23 mouse cellular contexts compared by ENCODE assay signal in genomic region chr14:86445139-86445538, GRCm38 (mm10).
DNase-seq lines count a peak whose midpoint lies in the region; ATAC-seq and TF ChIP-seq lines count a peak whose summit lies in the region.
"Had no signal": no experiment of that assay in that cellular context is flagged by ENCODE, and none has a peak within 500 bp of the region (broad histone marks: within the 10 kb centered on the region; RNA-seq: fewer than 3 reads in every experiment).

No protein-coding gene starts in this region.

- no peaks in the 10 kb centered on the region for H3K4me1 ChIP-seq in kidney, adult 2 months (ENCODE audit: control insufficient read depth, insufficient read depth, low read length)
- 0 out of 2 replicates have a peak, but pooled peaks cover 2% of the 10 kb centered on the region for H3K4me1 ChIP-seq in lung, postnatal 0 days (ENCODE audit: insufficient read depth, low read depth, low read length)
- H3K4me1 ChIP-seq: embryonic facial prominence, embryonic 13.5 days; liver, embryonic 15.5 days; stomach, embryonic 15.5 days had no signal

- TF ChIP-seq POLR2A in kidney, adult 2 months (IDR thresholded peaks at IDR 0.05; ENCODE audit: low read depth, low read length) = no peak

- H3K9ac ChIP-seq in lung, postnatal 0 days (replicated peaks; ENCODE audit: low read depth) = no peak overlapping the region
- H3K9ac ChIP-seq: embryonic facial prominence, embryonic 13.5 days; forebrain, embryonic 12.5 days; heart, embryonic 15.5 days; liver, embryonic 15.5 days; lung, embryonic 15.5 days; stomach, embryonic 15.5 days had no signal

- H3K36me3 ChIP-seq in kidney, adult 2 months (ENCODE audit: control insufficient read depth, insufficient read depth, low read length) = no peaks in the 10 kb centered on the region
- no peaks in the 10 kb centered on the region for H3K36me3 ChIP-seq in lung, postnatal 0 days (ENCODE audit: insufficient read depth, low read length)
- H3K36me3 ChIP-seq: embryonic facial prominence, embryonic 13.5 days; forebrain, embryonic 12.5 days; heart, embryonic 15.5 days; liver, embryonic 15.5 days; lung, embryonic 15.5 days; stomach, embryonic 15.5 days had no signal

- 69% methylated on average over 4 of the region's 4 CpGs for WGBS in kidney, adult 2 months
- 61% methylated on average over 4 of the region's 4 CpGs for WGBS in lung, postnatal 0 days

- ATAC-seq in lung, postnatal 0 days = no peak
- ATAC-seq: midbrain, embryonic 16.5 days had no signal

- no peaks in the 10 kb centered on the region for H3K27me3 ChIP-seq in kidney, adult 2 months (replicated peaks; ENCODE audit: control insufficient read depth, insufficient read depth, low read length)
- H3K27me3 ChIP-seq in lung, postnatal 0 days (replicated peaks; ENCODE audit: insufficient read depth, low read length) = no peaks in the 10 kb centered on the region
- H3K27me3 ChIP-seq: embryonic facial prominence, embryonic 13.5 days; heart, embryonic 15.5 days; liver, embryonic 15.5 days; lung, embryonic 15.5 days; stomach, embryonic 15.5 days had no signal

- TF ChIP-seq EP300 in lung, postnatal 0 days (IDR thresholded peaks at IDR 0.05) = no peak

- peak; percentile 4 for DNase-seq in cerebellum, adult 11 months
- no peak for DNase-seq in cerebellum, adult 8-10 months
- peak; percentile 45 for DNase-seq in kidney, adult 2 months
- no peak for DNase-seq in kidney, adult 18-20 months
- DNase-seq in cerebellum, adult 11-12 months = peak; percentile 21
- peak; percentile 41 to 72 for DNase-seq in cerebellum, postnatal 14 days
- DNase-seq in lung, postnatal 0 days (ENCODE audit: low spot score) = no peak
- DNase-seq: adrenal gland, postnatal 14 days; embryo, embryonic 11 days; gastrocnemius, postnatal 36 days; kidney, postnatal 4 days; right cerebral cortex, postnatal 4 days; thymus, adult 18-20 months; thymus, postnatal 4 days had no signal

- no peak for TF ChIP-seq CTCF in kidney, adult 2 months (conservative IDR thresholded peaks at IDR 0.05; ENCODE audit: insufficient read depth, insufficient read length, low read depth, low read length)
- no peak for TF ChIP-seq CTCF in lung, postnatal 0 days (IDR thresholded peaks at IDR 0.05)

- no peaks in the 10 kb centered on the region for H3K9me3 ChIP-seq in lung, postnatal 0 days (ENCODE audit: low read length)
- H3K9me3 ChIP-seq: embryonic facial prominence, embryonic 13.5 days; forebrain, embryonic 12.5 days; heart, embryonic 15.5 days; liver, embryonic 15.5 days; lung, embryonic 15.5 days; stomach, embryonic 15.5 days had no signal

- H3K4me3 ChIP-seq in kidney, adult 2 months (ENCODE audit: insufficient read depth, low read depth, low read length) = no peak overlapping the region
- no peak overlapping the region for H3K4me3 ChIP-seq in lung, postnatal 0 days (ENCODE audit: low read depth, low read length)
- H3K4me3 ChIP-seq: embryonic facial prominence, embryonic 13.5 days; erythroblast, embryonic 14.5 days; forebrain, embryonic 12.5 days; heart, embryonic 15.5 days; liver, embryonic 15.5 days; lung, embryonic 15.5 days; stomach, embryonic 15.5 days had no signal

- H3K4me2 ChIP-seq in lung, postnatal 0 days (replicated peaks; ENCODE audit: low read depth, low read length) = no peak overlapping the region
- H3K4me2 ChIP-seq: embryonic facial prominence, embryonic 13.5 days; forebrain, embryonic 12.5 days; heart, embryonic 15.5 days; liver, embryonic 15.5 days; lung, embryonic 15.5 days; stomach, embryonic 15.5 days had no signal

- H3K27ac ChIP-seq in kidney, adult 2 months (ENCODE audit: insufficient read depth, low read depth, low read length) = no peak overlapping the region
- H3K27ac ChIP-seq in lung, postnatal 0 days (ENCODE audit: low read length) = no peak overlapping the region
- H3K27ac ChIP-seq: embryonic facial prominence, embryonic 13.5 days; forebrain, embryonic 12.5 days; liver, embryonic 15.5 days; lung, embryonic 15.5 days; macrophage; stomach, embryonic 15.5 days had no signal

Comparison
In these comparisons a context has a peak if more than half of its experiments do, and no peak if none do; other contexts are left out.
1. DNase-seq: peak in cerebellum, adult 11 months (single experiment), kidney, adult 2 months (single experiment), cerebellum, adult 11-12 months (single experiment) and cerebellum, postnatal 14 days (2 of 2); none in cerebellum, adult 8-10 months (single experiment), kidney, adult 18-20 months (single experiment) and lung, postnatal 0 days (single experiment).